Mouse (Mus musculus) cerebellum, adult 2 months (tissue): ENCODE data around the gene Smim20. TPM values are rescaled to one million over a fixed set of nuclear protein-coding genes. Genes with fewer than 3 reads are reported as not detected.

Source experiments
- DNase-seq, 2 experiments: peaks; one replicate each; pipeline ENCODE4 v3.0.0; 2021
- H3K27ac ChIP-seq: fragments of 200-500 bp; 2 replicates; pipeline ENCODE4 v1.5.1; 2012; ENCODE audit warnings: low read length, control low read depth, inconsistent platforms; ENCODE audit not compliant: insufficient read depth
- H3K27me3 ChIP-seq: fragments of 200-500 bp; 2 replicates; pipeline ENCODE4 v1.6.1; 2012; ENCODE audit warnings: inconsistent platforms, mild to moderate bottlenecking, low read length, moderate library complexity; ENCODE audit not compliant: control insufficient read depth, insufficient read depth
- H3K4me1 ChIP-seq: fragments of 200-500 bp; 2 replicates; pipeline ENCODE4 v1.6.1; 2011; ENCODE audit warnings: low read length; ENCODE audit not compliant: control insufficient read depth, insufficient read depth
- H3K4me3 ChIP-seq: fragments of 200-500 bp; replicated peaks from 2 replicates; pipeline ENCODE3; 2011; ENCODE audit warnings: mild to moderate bottlenecking, low read depth, low read length, control low read depth; ENCODE audit not compliant: insufficient read depth
- CTCF ChIP-seq: fragments of 200-500 bp; IDR thresholded peaks from 2 replicates; pipeline ENCODE4 v1.5.1; 2011; ENCODE audit warnings: low read depth, mild to moderate bottlenecking, control low read depth, low read length, moderate library complexity, borderline replicate concordance; ENCODE audit not compliant: insufficient read depth
- POLR2A ChIP-seq: fragments of 200-500 bp; IDR thresholded peaks from 2 replicates; pipeline ENCODE4 v1.6.1; 2011; ENCODE audit warnings: low read length, control low read depth, borderline replicate concordance; ENCODE audit not compliant: insufficient read depth
- WGBS: fragments of 180-500 bp; shearing (Covaris S2); methylation state at CpG from one replicate; pipeline ENCODE4 v1.1.7; 2018; 5-methylcytosine and 5-hydroxymethylcytosine counted together
- polyA plus RNA-seq: library from polyadenylated mRNA; depleted of rRNA; stranded (reverse); fragments of >200 nt; gene quantifications from 2 replicates; pipeline ENCODE4 v1.2.3, GENCODE M21; 2012

Smim20 gene
- polyA plus RNA-seq, 1 experiment = 64.5 TPM

DNA sequence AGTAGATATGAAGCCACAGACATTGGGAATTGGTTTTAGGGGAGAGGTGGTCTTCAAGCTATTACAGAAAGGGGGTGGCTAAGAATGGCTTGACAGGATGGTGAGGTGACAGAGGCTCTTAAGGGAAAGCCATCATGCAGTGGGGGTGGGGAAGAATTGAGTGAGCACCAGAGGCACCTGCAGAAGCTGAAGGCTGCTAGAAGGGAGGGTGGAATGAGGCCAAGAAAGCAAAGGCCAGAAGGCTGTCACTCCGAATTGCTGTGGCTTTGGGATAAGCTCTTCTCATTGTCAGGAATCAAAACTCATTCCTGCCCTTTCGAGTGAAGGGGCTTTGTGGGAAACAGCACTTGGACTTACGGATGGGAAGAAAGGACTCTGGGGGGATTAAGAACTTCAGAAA is 12.1 kb upstream of the Smim20 start:
- 62% methylated on average over 3 of the region's 3 CpGs for WGBS
- H3K4me3 ChIP-seq = no peak overlapping the region
- TF ChIP-seq CTCF (no peak), POLR2A (no peak)

DNA sequence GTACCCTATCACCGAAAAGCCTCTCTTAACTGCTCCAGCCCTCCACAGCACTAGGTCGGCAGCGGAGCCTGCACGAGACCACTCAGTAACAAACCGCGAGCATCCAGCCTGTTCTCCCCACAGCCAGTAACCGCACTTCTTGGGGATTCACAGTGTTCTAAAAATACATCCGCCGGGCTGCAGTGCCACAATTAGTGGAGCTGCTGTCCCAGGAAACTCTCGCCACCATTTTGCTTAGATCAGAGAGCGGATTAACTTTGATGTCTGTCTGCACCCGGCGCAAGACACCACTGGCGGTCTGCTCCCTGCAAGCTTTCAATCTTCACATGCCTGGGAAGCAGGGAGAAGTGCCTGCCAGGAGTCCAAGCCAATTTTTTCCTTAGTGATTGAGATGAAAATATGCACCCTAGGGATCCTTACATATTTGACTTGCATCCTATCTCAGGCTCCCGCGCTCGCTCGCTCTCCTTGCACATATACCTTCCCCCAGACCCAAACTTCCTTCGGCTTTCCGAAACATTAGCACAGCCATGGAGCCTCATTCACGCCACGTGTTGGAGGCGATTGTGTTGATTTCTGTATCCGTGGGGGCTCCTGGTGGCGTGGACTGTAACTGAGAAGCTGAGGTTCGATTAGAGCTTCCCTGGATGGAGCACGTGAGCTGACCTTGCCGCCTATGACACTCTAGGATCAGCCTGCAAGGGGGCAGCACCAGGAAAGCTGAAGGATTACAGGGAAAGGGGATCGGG is 8.7 kb upstream of the Smim20 start:
- TF ChIP-seq CTCF = peak; percentile 10; the same call in 1 of the 2 replicates
- TF ChIP-seq POLR2A = no peak
- H3K4me1 ChIP-seq = peaks cover 3% of the 10 kb centered on the region; the same call in 1 of the 2 replicates
- DNase-seq = peak; percentile 39 to 54
- no peaks in the 10 kb centered on the region for H3K27me3 ChIP-seq
- H3K27ac ChIP-seq = no peak overlapping the region
- WGBS = 6% methylated on average over 29 of the region's 29 CpGs
- peak overlapping the region; percentile 72 for H3K4me3 ChIP-seq

More for the DNA sequence above, 12.1 kb upstream of the Smim20 start:
- H3K27ac ChIP-seq = no peak overlapping the region
- peaks cover 5% of the 10 kb centered on the region for H3K4me1 ChIP-seq
- H3K27me3 ChIP-seq = no peaks in the 10 kb centered on the region
- DNase-seq = no peak

DNA sequence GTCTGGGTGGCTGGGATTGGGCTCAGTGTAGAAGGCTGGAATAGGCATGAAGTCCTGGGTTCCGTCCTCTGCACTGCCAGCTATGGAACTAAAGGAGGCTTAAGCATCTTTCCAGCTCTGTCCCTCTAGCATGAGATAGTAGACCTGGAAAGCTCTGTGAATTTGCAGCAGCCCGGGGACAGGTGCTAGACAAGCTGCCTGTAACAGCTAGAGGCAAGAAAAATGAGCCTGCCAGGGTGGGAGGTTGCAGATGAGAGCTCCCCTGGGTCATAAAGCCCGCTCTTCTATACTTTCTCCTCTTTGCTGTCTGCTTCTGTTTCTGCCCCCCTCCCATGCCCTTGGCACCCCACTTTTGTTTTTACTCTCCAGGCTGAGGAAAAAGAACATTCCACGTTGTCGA is 7.0 kb upstream of the Smim20 start:
- TF ChIP-seq POLR2A (no peak), CTCF (no peak)
- Histone ChIP-seq H3K4me1 (peaks cover 3% of the 10 kb centered on the region; the same call in 1 of the 2 replicates), H3K4me3 (no peak overlapping the region), H3K27me3 (no peaks in the 10 kb centered on the region), H3K27ac (no peak overlapping the region)
- 75% methylated on average over 5 of the region's 5 CpGs for WGBS
- DNase-seq = no peak

GRCm38 (mm10) chr5:53261999-53262398 is 4.9 kb upstream of the Smim20 start:
- Histone ChIP-seq H3K27me3 (no peaks in the 10 kb centered on the region), H3K4me3 (no peak overlapping the region), H3K27ac (no peak overlapping the region), H3K4me1 (peaks cover 3% of the 10 kb centered on the region; the same call in 1 of the 2 replicates)
- no peak for TF ChIP-seq CTCF
- no peak for TF ChIP-seq POLR2A
- DNase-seq = no peak
- WGBS = 76% methylated on average over 10 of the region's 10 CpGs

- Histone ChIP-seq H3K27me3 (no peaks in the 10 kb centered on the region), H3K4me3 (no peak overlapping the region), H3K27ac (no peak overlapping the region), H3K4me1 (peaks cover 8% of the 10 kb centered on the region)
- no peak for DNase-seq
- TF ChIP-seq CTCF (no peak), POLR2A (no peak)
- WGBS = 93% methylated on average over 5 of the region's 5 CpGs
Observed at GRCm38 (mm10) chr5:53264061-53264460, 2.8 kb upstream of the Smim20 start.

DNA sequence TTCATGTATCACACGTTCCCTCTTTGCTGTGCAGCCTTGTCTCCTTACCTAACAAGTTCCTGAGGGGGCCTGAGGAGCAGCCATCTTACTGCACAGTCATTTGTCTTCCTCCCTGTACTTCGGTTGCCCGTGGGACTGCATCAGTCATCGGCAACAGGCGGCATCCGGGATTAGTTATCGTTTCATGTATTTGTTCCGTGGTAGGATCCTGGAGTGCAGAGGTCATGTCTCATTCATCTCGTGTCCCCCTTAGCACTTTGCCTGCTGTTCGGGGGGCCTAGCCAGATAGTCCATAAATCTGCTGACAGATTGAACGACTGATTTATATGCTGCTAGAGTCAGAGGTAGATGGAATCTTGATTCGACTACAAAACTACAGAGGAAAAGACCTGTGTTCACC is 1.1 kb upstream of the Smim20 start:
- DNase-seq = no peak
- peaks cover 15% of the 10 kb centered on the region for H3K4me1 ChIP-seq
- H3K27me3 ChIP-seq = no peaks in the 10 kb centered on the region
- no peak overlapping the region for H3K27ac ChIP-seq
- TF ChIP-seq CTCF (no peak), POLR2A (no peak)
- H3K4me3 ChIP-seq = no peak overlapping the region
- 80% methylated on average over 12 of the region's 12 CpGs for WGBS

DNA sequence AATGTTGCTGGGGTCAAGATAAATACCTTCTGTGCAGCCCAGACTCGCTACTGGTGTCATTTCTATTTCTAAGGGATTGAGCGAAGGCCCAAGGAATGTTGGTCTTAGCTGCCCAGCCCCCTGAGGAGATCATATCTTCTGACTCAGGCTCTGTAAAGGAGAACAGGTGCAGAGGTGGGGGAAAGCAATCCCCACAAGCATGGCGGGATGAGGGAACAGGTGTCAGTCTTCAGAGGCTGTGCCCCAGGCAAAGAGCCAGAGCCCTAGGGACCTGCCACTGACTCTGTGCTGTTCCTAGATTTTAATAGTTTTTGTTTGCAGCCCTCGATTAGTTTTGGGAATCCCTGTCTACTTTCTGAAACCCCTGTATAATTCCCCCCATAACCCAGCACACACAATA is 702 bp upstream of the Smim20 start:
- Histone ChIP-seq H3K4me1 (peaks cover 16% of the 10 kb centered on the region), H3K27me3 (no peaks in the 10 kb centered on the region), H3K4me3 (no peak overlapping the region), H3K27ac (no peak overlapping the region)
- TF ChIP-seq CTCF = no peak
- TF ChIP-seq POLR2A = no peak
- WGBS = 70% methylated on average over 4 of the region's 4 CpGs
- peak in 1 of 2 experiments; percentile 42 for DNase-seq

- Histone ChIP-seq H3K4me3 (no peak overlapping the region), H3K4me1 (peaks cover 20% of the 10 kb centered on the region), H3K27me3 (no peaks in the 10 kb centered on the region), H3K27ac (no peak overlapping the region)
- TF ChIP-seq CTCF (no peak), POLR2A (no peak)
- 41% methylated on average over 6 of the region's 6 CpGs for WGBS
- peak; percentile 43 to 66 for DNase-seq
Observed at GRCm38 (mm10) chr5:53268095-53268692, 1.3 kb downstream of the Smim20 start.
